Mouse (Mus musculus) G1E (cell line): ENCODE results near the gene Adgrb2. TPM values are rescaled to one million over a fixed set of nuclear protein-coding genes. Genes with fewer than 3 reads are reported as not detected.

Experiments
- ATAC-seq: 2 replicates; pipeline ENCODE4 v1.8.0; 2016; ENCODE audit warnings: mild to moderate bottlenecking; ENCODE audit not compliant: insufficient number of reproducible peaks, poor library complexity, low FRiP score, severe bottlenecking; ENCODE audit errors: extremely low read depth
- DNase-seq: peaks from one replicate; pipeline ENCODE4 v3.0.0; 2012; ENCODE audit warnings: low spot score
- H3K27me3 ChIP-seq: 2 replicates; pipeline ENCODE4 v1.6.1; 2012; ENCODE audit warnings: mild to moderate bottlenecking, low read length, inconsistent platforms; ENCODE audit not compliant: insufficient read depth
- H3K36me3 ChIP-seq: replicated peaks from 2 replicates; pipeline ENCODE3; 2012; ENCODE audit warnings: mild to moderate bottlenecking, inconsistent platforms
- H3K4me1 ChIP-seq: 2 replicates; pipeline ENCODE4 v1.6.1; 2012; ENCODE audit warnings: low read depth, low read length, inconsistent platforms, mixed read lengths; ENCODE audit not compliant: insufficient read depth
- H3K4me3 ChIP-seq: 2 replicates; pipeline ENCODE4 v1.5.1; 2012; ENCODE audit warnings: low read depth, mild to moderate bottlenecking, inconsistent platforms, low read length, moderate library complexity, mixed read lengths
- H3K9me3 ChIP-seq: replicated peaks from 2 replicates; pipeline ENCODE4 v1.6.1; 2012; ENCODE audit warnings: inconsistent platforms
- CTCF ChIP-seq: IDR thresholded peaks from 2 replicates; pipeline ENCODE4 v1.5.1; 2012; ENCODE audit warnings: low read depth, low read length, inconsistent platforms, mixed read lengths
- GATA1 ChIP-seq: IDR thresholded peaks from 2 replicates; pipeline ENCODE4 v1.6.1; 2012; ENCODE audit warnings: borderline replicate concordance, low read length, inconsistent platforms, mixed read lengths
- GATA2 ChIP-seq: IDR thresholded peaks from 2 replicates; pipeline ENCODE4 v1.6.1; 2012; ENCODE audit warnings: low read depth, low read length, inconsistent platforms, borderline replicate concordance
- POLR2AphosphoS5 ChIP-seq: IDR thresholded peaks from 2 replicates; pipeline ENCODE4 v1.6.1; 2012; ENCODE audit warnings: low read depth, low read length, inconsistent platforms; ENCODE audit not compliant: insufficient replicate concordance
- TAL1 ChIP-seq: conservative IDR thresholded peaks from 2 replicates; pipeline ENCODE4 v1.6.1; 2012; ENCODE audit warnings: low read depth, low read length, inconsistent platforms, mixed read lengths
- polyA plus RNA-seq: library from polyadenylated mRNA; stranded (reverse); fragments of >175 nt; gene quantifications from 2 replicates; pipeline ENCODE4 v1.2.3, GENCODE M21; 2012
- total RNA-seq, 2 experiments: library from RNA; stranded (forward) in 1 of 2; stranded (reverse) in 1 of 2; fragments of 200-1000 nt in 1 of 2; fragments of >200 nt in 1 of 2; fragmentation: Nextera tagmentation in 1 of 2; gene quantifications; 2 replicates each; pipeline ENCODE4 v1.2.3; 2014 to 2017

The Adgrb2 gene
- total and polyA plus RNA-seq, 3 experiments: 0.71 TPM; not detected in 2

- TF ChIP-seq TAL1: no peak
- no peak for TF ChIP-seq POLR2AphosphoS5
- TF ChIP-seq GATA1: no peak
- TF ChIP-seq CTCF: peak; percentile 51
- TF ChIP-seq GATA2: no peak
- H3K4me3 ChIP-seq: no peak overlapping the region
- DNase-seq (peak; percentile 35), ATAC-seq (no peak)
- peaks cover 2% of the 10 kb centered on the region for H3K4me1 ChIP-seq
- no peaks in the 10 kb centered on the region for H3K36me3 ChIP-seq
- peaks cover 26% of the 10 kb centered on the region for H3K27me3 ChIP-seq
- no peaks in the 10 kb centered on the region for H3K9me3 ChIP-seq
Observed at GRCm38 (mm10) chr4:130066816-130067215, 82.1 kb downstream of the Adgrb2 start.

GRCm38 (mm10) chr4:130070523-130070922, 85.9 kb downstream of the Adgrb2 start:
- H3K4me1 ChIP-seq: peaks cover 6% of the 10 kb centered on the region
- H3K9me3 ChIP-seq: no peaks in the 10 kb centered on the region
- no peak for ATAC-seq
- TF ChIP-seq GATA1 (no peak), GATA2 (no peak), POLR2AphosphoS5 (no peak), TAL1 (no peak), CTCF (no peak)
- H3K36me3 ChIP-seq: no peaks in the 10 kb centered on the region
- H3K27me3 ChIP-seq: peaks cover 22% of the 10 kb centered on the region; the same call in 1 of the 2 replicates
- DNase-seq: no peak
- no peak overlapping the region for H3K4me3 ChIP-seq

DNA sequence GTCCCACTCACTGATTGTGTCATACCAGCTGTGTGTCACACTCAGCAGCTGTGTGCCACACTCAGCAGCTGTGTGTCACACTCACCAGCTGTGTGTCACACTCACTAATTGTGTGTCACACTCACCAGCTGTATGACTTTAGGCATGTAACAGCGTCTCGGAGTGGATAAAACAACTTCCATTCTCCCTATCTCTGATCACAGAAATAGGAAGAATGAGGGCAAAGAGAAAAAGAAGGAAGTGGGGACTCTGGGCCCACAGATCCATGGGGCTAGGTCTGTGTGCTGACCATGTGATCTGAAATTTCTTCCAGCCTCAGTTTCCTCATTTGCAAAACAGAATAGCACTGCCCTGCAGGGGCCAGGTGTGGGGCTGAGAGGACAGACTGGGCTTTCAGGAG, 87.1 kb downstream of the Adgrb2 start:
- Histone ChIP-seq H3K4me3 (no peak overlapping the region), H3K9me3 (no peaks in the 10 kb centered on the region), H3K27me3 (peaks cover 23% of the 10 kb centered on the region), H3K4me1 (peaks cover 6% of the 10 kb centered on the region), H3K36me3 (no peaks in the 10 kb centered on the region)
- DNase-seq: no peak
- TF ChIP-seq GATA1: no peak
- no peak for TF ChIP-seq GATA2
- no peak for TF ChIP-seq TAL1
- TF ChIP-seq CTCF: no peak
- TF ChIP-seq POLR2AphosphoS5: no peak
- ATAC-seq: no peak

Other genes with a start within 250 kb of the Adgrb2 start
- 133 and 137 TPM in 2 replicates for gene Khdrbs1, start 242.6 kb upstream of the Adgrb2 start, total RNA-seq (2014; fragmentation: Nextera tagmentation)
- 72.6 and 87.2 TPM in 2 replicates for gene Khdrbs1, start 242.6 kb upstream of the Adgrb2 start, total RNA-seq (2017)
- gene Khdrbs1, start 242.6 kb upstream of the Adgrb2 start, polyA plus RNA-seq: 260 and 353 TPM in 2 replicates
- gene Ptp4a2, start 173.7 kb upstream of the Adgrb2 start, total RNA-seq (2014; fragmentation: Nextera tagmentation): 712 and 801 TPM in 2 replicates
- 371 and 464 TPM in 2 replicates for gene Ptp4a2, start 173.7 kb upstream of the Adgrb2 start, total RNA-seq (2017)
- 37.5 and 45.6 TPM in 2 replicates for gene Ptp4a2, start 173.7 kb upstream of the Adgrb2 start, polyA plus RNA-seq
- gene Spocd1, start 55.6 kb upstream of the Adgrb2 start, total RNA-seq (2014; fragmentation: Nextera tagmentation): not detected in 2 replicates
- gene Spocd1, start 55.6 kb upstream of the Adgrb2 start, total RNA-seq (2017): not detected in 2 replicates
- gene Spocd1, start 55.6 kb upstream of the Adgrb2 start, polyA plus RNA-seq: not detected in 2 replicates
- gene Col16a1, start 63.0 kb downstream of the Adgrb2 start, total RNA-seq (2014; fragmentation: Nextera tagmentation): not detected in 2 replicates
- not detected in 2 replicates for gene Col16a1, start 63.0 kb downstream of the Adgrb2 start, total RNA-seq (2017)
- gene Col16a1, start 63.0 kb downstream of the Adgrb2 start, polyA plus RNA-seq: 0.08 TPM in 1 of 2 replicates, not detected in the other
- 79.7 and 84.6 TPM in 2 replicates for gene Pef1, start 117.7 kb downstream of the Adgrb2 start, total RNA-seq (2014; fragmentation: Nextera tagmentation)
- gene Pef1, start 117.7 kb downstream of the Adgrb2 start, total RNA-seq (2017): 23.8 and 24.8 TPM in 2 replicates
- gene Pef1, start 117.7 kb downstream of the Adgrb2 start, polyA plus RNA-seq: 20.9 and 25.5 TPM in 2 replicates
- not detected in 2 replicates for gene Hcrtr1, start 154.5 kb downstream of the Adgrb2 start, total RNA-seq (2014; fragmentation: Nextera tagmentation)
- not detected in 2 replicates for gene Hcrtr1, start 154.5 kb downstream of the Adgrb2 start, total RNA-seq (2017)
- not detected in 2 replicates for gene Hcrtr1, start 154.5 kb downstream of the Adgrb2 start, polyA plus RNA-seq
- gene Tinagl1, start 190.3 kb downstream of the Adgrb2 start, total RNA-seq (2014; fragmentation: Nextera tagmentation): 3.2 TPM in 1 of 2 replicates, not detected in the other
- gene Tinagl1, start 190.3 kb downstream of the Adgrb2 start, total RNA-seq (2017): 0.06 and 0.38 TPM in 2 replicates
- 0.08 and 0.13 TPM in 2 replicates for gene Tinagl1, start 190.3 kb downstream of the Adgrb2 start, polyA plus RNA-seq
- not detected in 2 replicates for gene Gm853, start 237.5 kb downstream of the Adgrb2 start, total RNA-seq (2014; fragmentation: Nextera tagmentation)
- 0.05 TPM in 1 of 2 replicates, not detected in the other for gene Gm853, start 237.5 kb downstream of the Adgrb2 start, total RNA-seq (2017)
- not detected in 2 replicates for gene Gm853, start 237.5 kb downstream of the Adgrb2 start, polyA plus RNA-seq